Mouse (Mus musculus): ENCODE results near the gene Ran. TPM values are rescaled to one million over a fixed set of nuclear protein-coding genes. Genes with fewer than 3 reads are reported as not detected.

The Ran gene
- total RNA-seq, 2 experiments from 2014 or later, result 121 TPM

DNA sequence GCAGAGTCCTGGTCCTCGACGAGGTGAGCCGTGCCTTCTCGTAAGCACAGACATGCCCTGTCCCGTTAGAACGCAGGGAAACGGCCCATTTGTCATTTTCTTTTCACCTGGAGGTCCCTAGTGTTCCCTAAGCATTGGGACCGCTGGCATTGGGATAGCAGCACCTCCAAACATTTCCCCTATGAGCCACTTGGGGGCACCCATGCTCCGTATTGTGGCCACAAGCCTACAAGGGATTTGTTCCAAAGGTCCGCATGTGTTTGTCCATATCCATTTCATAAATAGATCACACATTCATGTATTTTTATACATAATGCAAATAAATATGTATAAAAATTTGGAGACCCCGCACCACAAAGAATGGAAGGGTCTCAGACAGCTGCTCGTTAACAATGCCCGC, 41.7 kb downstream of the Ran start:
- intact Hi-C loops (cut with DNase I), result loop anchor here (10.0 kb wide), 1 partner anchor 323 kb away; no protein-coding TSS in a partner anchor

GRCm38 (mm10) chr5:129063037-129063791, 43.3 kb downstream of the Ran start:
- intact Hi-C loops (cut with DNase I), result loop anchor here (2.0 to 10.0 kb wide), 4 partner anchors 114 to 532 kb away; no protein-coding TSS in a partner anchor

More for the DNA sequence above, 41.7 kb downstream of the Ran start:
- DNase-seq, result peak; percentile 75 to 77

GRCm38 (mm10) chr5:129063792-129064087, 43.9 kb downstream of the Ran start:
- intact Hi-C loops (cut with DNase I), result loop anchor here (2.0 to 10.0 kb wide), 4 partner anchors 113 to 531 kb away; no protein-coding TSS in a partner anchor
- DNase-seq, result no peak

More at GRCm38 (mm10) chr5:129063037-129063791, 43.3 kb downstream of the Ran start:
- peak; percentile 82 to 92 for DNase-seq

DNA sequence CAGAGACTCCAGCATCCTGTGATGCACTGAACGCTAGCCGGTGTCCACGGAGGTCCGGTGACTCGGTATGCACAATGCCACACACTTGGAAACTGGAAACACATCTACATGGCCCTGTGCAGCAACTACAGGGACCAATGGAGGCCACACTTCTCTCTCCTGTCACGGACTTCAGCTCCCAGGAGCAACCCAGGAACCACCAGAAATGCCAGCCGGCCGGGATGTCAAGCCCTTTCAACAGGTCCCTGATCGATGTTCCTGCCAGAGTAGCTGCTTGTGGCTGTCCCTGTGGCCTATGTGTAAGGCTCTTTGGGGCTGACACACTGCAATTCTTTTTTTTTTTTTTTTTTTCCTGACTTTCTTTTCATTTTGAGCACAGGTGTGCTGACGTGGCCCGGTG, 44.3 kb downstream of the Ran start:
- intact Hi-C loops (cut with DNase I), result loop anchor here (10.0 kb wide), 1 partner anchor 321 kb away; no protein-coding TSS in a partner anchor
- no peak for DNase-seq

DNA sequence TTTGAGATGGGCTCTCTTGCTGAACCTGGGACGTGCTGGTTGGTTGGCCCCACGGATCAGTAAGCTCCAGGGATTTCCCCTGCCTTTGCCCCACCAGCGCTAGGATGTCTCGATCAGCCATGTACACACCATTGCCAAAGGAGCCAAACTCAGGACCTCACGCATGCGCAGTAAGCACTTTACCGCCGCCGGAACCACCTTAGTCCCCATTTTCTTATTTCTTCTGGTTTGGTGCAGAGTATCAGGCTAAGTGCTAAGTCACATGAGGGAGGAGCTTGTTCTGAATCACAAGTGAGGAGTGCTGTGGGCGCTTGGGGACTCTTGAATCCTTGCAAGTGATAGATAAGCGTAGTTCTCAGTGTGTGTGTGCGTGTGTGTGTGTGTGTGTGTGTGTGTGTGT, 45.4 kb downstream of the Ran start:
- intact Hi-C loops (cut with DNase I), result loop anchor here (10.0 kb wide), 1 partner anchor 320 kb away; no protein-coding TSS in a partner anchor
- DNase-seq, result peak in 1 of 2 experiments; percentile 10

GRCm38 (mm10) chr5:129065946-129066345, 46.1 kb downstream of the Ran start:
- intact Hi-C loops (cut with DNase I), result loop anchor here (10.0 kb wide), 1 partner anchor 319 kb away; no protein-coding TSS in a partner anchor
- peak; percentile 69 to 78 for DNase-seq

GRCm38 (mm10) chr5:129066541-129067230, 46.8 kb downstream of the Ran start:
- intact Hi-C loops (cut with DNase I), result loop anchor here (10.0 kb wide), 1 partner anchor 318 kb away; no protein-coding TSS in a partner anchor
- DNase-seq, result peak; percentile 56 to 60

DNA sequence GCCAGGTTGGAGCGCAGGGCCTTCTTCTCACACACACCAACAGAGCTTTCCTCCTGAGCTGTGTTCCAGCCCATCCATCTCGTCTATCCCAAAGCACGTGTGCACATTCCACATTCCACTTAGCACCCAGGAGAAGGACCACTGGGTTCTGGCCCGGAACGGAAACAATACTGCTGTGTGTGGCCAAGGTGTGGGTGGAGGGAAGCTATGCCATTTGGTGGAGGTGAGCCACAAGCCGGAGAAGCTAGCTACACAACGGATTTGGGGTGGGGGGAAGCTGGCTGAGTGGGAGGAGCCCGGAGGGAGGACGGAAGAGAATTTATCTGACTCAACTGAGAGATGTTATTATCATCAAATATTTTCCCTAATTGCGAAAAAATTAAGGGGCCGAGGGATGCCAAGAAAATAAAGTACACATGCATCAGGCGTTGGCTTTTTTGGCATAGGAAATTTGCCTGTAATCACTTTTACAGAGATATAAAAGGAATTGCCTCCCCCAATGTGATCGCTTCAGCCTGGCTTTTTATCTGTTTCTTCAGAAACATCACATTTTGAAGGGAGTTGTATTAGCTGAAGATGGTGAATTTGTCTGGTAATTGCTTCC, 47.5 kb downstream of the Ran start:
- DNase-seq, result peak; percentile 49 to 57
- intact Hi-C loops (cut with DNase I), result loop anchor here (10.0 kb wide), 1 partner anchor 317 kb away; no protein-coding TSS in a partner anchor

DNA sequence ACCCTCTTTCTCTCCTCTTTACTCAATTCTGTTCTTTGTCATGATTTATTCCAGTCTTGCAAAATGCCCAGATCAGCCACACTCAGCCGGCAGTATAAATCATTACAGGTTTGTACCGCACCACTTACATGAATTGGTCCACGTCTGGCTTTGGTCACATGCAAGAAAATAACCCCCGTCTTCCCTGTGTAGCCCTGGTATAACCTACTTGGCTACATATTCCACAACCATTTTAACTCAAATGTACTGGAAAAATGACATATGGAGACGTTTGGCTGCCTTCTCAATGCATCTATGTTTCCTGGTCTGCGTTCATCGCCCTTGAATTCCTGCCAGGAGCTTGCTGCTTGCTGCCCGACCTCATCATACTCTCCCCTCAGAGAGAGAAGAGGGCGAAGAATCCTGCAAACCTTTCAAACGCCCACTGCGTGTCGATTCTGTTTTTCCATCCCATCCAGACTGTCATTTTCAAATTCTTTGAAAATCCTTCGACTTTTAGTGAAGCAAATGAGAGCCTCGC, 52.0 kb downstream of the Ran start:
- intact Hi-C loops (cut with DNase I), result no loop called here
- no peak for DNase-seq

DNA sequence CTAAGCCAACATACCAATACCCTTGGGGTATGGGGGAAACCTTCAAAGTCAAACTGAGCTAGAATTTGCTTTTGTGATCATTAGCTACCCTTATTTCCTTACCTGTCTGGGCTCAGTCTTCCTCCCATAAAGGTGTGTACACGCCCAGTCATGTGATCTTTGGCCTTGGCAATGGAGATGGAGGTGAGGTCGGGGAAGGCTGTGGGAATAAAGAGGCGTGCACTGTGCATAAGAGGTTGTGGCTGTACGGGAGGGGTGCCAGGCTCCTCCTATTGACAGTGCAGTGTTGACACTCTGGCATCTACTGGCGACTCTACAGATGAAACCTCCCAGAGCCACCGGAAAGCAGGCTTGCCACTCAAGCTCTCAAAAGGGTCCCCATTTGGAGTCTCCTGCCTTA, 53.5 kb downstream of the Ran start:
- intact Hi-C loops (cut with DNase I), result no loop called here
- DNase-seq, result no peak

Other genes with a start within 250 kb of the Ran start
- under 1 TPM in 1 of 2 experiments, not detected in 1; 0.07 TPM for gene Rimbp2, start 66.6 kb upstream of the Ran start, total RNA-seq (2021)
- 10 to 100 TPM; 20.0 to 23.2 TPM for gene Stx2, start 11.5 kb upstream of the Ran start, total RNA-seq (2021)
- 1 to 10 TPM; 6.5 to 8.5 TPM for gene Adgrd1, start 76.7 kb downstream of the Ran start, total RNA-seq (2021)